Mouse (Mus musculus) right cerebral cortex, adult 2 months (tissue): ENCODE measurements around the gene Rft1.

ENCODE experiments used
- DNase-seq, 2 experiments: peaks; one replicate each; pipeline ENCODE4 v3.0.0; 2021 to 2022; ENCODE audit warnings: low spot score in 2 of 2

The Rft1 gene

GRCm38 (mm10) chr14:30731896-30732295, 77.7 kb downstream of the Rft1 start:
- no peak for DNase-seq

DNA sequence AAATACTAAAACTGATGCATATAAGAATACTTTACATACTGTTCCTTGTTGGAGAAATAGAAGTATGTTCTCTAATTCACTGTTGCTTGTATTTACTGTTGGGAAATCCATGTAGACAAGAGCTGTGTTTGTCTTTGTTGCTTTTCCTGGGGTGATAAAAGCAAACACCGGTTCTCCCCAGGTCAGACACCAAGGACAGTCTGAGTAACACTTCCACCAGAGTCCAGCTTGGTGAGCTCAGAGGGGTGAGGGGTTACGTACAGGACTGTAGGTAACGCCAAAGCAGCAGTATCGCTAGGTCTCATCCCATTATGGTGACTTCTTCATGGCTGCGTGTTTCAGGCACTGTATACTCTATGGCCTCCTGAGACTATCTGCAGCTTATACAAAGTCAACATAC, 80.5 kb downstream of the Rft1 start:
- DNase-seq: no peak

GRCm38 (mm10) chr14:30735810-30736209, 81.7 kb downstream of the Rft1 start:
- no peak for DNase-seq

GRCm38 (mm10) chr14:30736413-30736812, 82.3 kb downstream of the Rft1 start:
- no peak for DNase-seq
